In genomic region chr8:8285876-8286275, GRCm38 (mm10) we compare ENCODE assay signal across 36 mouse cellular contexts.
"Had no signal": no experiment of that assay in that cellular context is flagged by ENCODE, and none has a peak within 500 bp of the region (broad histone marks: within the 10 kb centered on the region; RNA-seq: fewer than 3 reads in every experiment).

No protein-coding gene starts in this region.

- H3K9me3 ChIP-seq: heart, embryonic 10.5 days; heart, embryonic 12.5 days; heart, embryonic 13.5 days; heart, embryonic 15.5 days; hindbrain, embryonic 10.5 days; hindbrain, embryonic 12.5 days; hindbrain, embryonic 13.5 days; hindbrain, embryonic 15.5 days; intestine, embryonic 15.5 days; kidney, embryonic 15.5 days had no signal

- H3K4me1 ChIP-seq: heart, embryonic 15.5 days; hindbrain, embryonic 10.5 days; hindbrain, embryonic 12.5 days; hindbrain, embryonic 13.5 days; hindbrain, embryonic 15.5 days; intestine, embryonic 15.5 days; kidney, embryonic 15.5 days had no signal

- H3K36me3 ChIP-seq: heart, embryonic 10.5 days; heart, embryonic 12.5 days; heart, embryonic 13.5 days; heart, embryonic 15.5 days; hindbrain, embryonic 10.5 days; hindbrain, embryonic 12.5 days; hindbrain, embryonic 13.5 days; hindbrain, embryonic 15.5 days; intestine, embryonic 15.5 days; kidney, embryonic 15.5 days had no signal

- H3K27ac ChIP-seq: heart, embryonic 10.5 days; heart, embryonic 13.5 days; heart, embryonic 15.5 days; hindbrain, embryonic 10.5 days; hindbrain, embryonic 12.5 days; hindbrain, embryonic 13.5 days; hindbrain, embryonic 14.5 days; hindbrain, embryonic 15.5 days; hindbrain, postnatal 0 days; intestine, embryonic 15.5 days; kidney, embryonic 15.5 days; kidney, postnatal 0 days; layer of hippocampus, adult 2 months; left cerebral cortex, adult 2 months had no signal

- DNase-seq: heart, postnatal 10 days; heart, postnatal 14 days; heart, postnatal 36 days; heart, postnatal 4 days; kidney, adult 11 months; kidney, adult 18-20 months; kidney, adult 2 months; kidney, adult 8-10 months; kidney, adult 9 months; kidney, postnatal 10 days; kidney, postnatal 14 days; kidney, postnatal 25 days; kidney, postnatal 36 days; kidney, postnatal 4 days; layer of hippocampus, adult 9-11 months; layer of hippocampus, postnatal 36 days had no signal

- H3K4me3 ChIP-seq: heart, embryonic 10.5 days; heart, embryonic 12.5 days; heart, embryonic 13.5 days; heart, embryonic 15.5 days; hindbrain, embryonic 10.5 days; hindbrain, embryonic 12.5 days; hindbrain, embryonic 13.5 days; hindbrain, embryonic 15.5 days; intestine, embryonic 15.5 days; kidney, embryonic 15.5 days; layer of hippocampus, adult 2 months; left cerebral cortex, adult 2 months had no signal

- ATAC-seq: hindbrain, embryonic 16.5 days; hindbrain, postnatal 0 days; inflammation-experienced regulatory T-cells, adult 6 months; intestine, embryonic 15.5 days; intestine, embryonic 16.5 days; intestine, postnatal 0 days had no signal

- H3K27me3 ChIP-seq: heart, embryonic 12.5 days; heart, embryonic 15.5 days; hindbrain, embryonic 12.5 days; hindbrain, embryonic 13.5 days; hindbrain, embryonic 15.5 days; intestine, embryonic 15.5 days; kidney, embryonic 15.5 days had no signal

- H3K9ac ChIP-seq: heart, embryonic 12.5 days; heart, embryonic 13.5 days; heart, embryonic 15.5 days; hindbrain, embryonic 12.5 days; hindbrain, embryonic 13.5 days; hindbrain, embryonic 14.5 days; hindbrain, embryonic 15.5 days; intestine, embryonic 15.5 days; kidney, embryonic 15.5 days had no signal

- H3K4me2 ChIP-seq: heart, embryonic 11.5 days; heart, embryonic 12.5 days; heart, embryonic 13.5 days; heart, embryonic 15.5 days; hindbrain, embryonic 12.5 days; hindbrain, embryonic 13.5 days; hindbrain, embryonic 14.5 days; hindbrain, embryonic 15.5 days; intestine, embryonic 15.5 days; kidney, embryonic 15.5 days had no signal
